Mouse (Mus musculus) ES-E14 (cell line): ENCODE results near the gene Cpsf6.

ENCODE experiments used
- HCFC1 ChIP-seq: IDR thresholded peaks from 2 replicates; pipeline ENCODE4 v1.6.1; 2012; ENCODE audit warnings: low read length, inconsistent platforms, borderline replicate concordance; ENCODE audit not compliant: insufficient read depth
- ZC3H11A ChIP-seq: IDR thresholded peaks from 2 replicates; pipeline ENCODE4 v1.6.1; 2012; ENCODE audit warnings: low read depth, mild to moderate bottlenecking, inconsistent platforms, low read length, borderline replicate concordance

- TF ChIP-seq ZC3H11A (no peak), HCFC1 (no peak)
These were observed 67.6 kb downstream of the Cpsf6 start for GRCm38 (mm10) chr10:117312168-117312567.
